Mouse (Mus musculus) limb, embryonic 13.5 days (tissue): ENCODE measurements around the gene Ensa. TPM values are rescaled to one million over a fixed set of nuclear protein-coding genes. Genes with fewer than 3 reads are reported as not detected.
"Not testable (repeated sequence)": the region's sequence is repeated elsewhere in the genome, so short reads cannot be mapped to it uniquely, and the experiment has no call there.

ENCODE experiments used
- ATAC-seq: fragments of 200-750 bp; cut with Nextera tagmentation; 2 replicates; pipeline ENCODE4 v1.8.0; 2017; ENCODE audit warnings: low read depth, moderate number of reproducible peaks, moderate TSS enrichment; ENCODE audit not compliant: low FRiP score
- H3K27ac ChIP-seq: fragments of 300-500 bp; sonication (generic); 2 replicates; pipeline ENCODE4 v1.5.1; 2015; ENCODE audit warnings: inconsistent platforms, mild to moderate bottlenecking, moderate library complexity
- H3K27me3 ChIP-seq: fragments of 300-500 bp; sonication (generic); 2 replicates; pipeline ENCODE4 v1.6.1; 2015; ENCODE audit warnings: mild to moderate bottlenecking, inconsistent platforms
- H3K36me3 ChIP-seq: fragments of 300-500 bp; sonication (generic); 2 replicates; pipeline ENCODE4 v1.6.1; 2015; ENCODE audit warnings: inconsistent platforms, mild to moderate bottlenecking, moderate library complexity
- H3K4me1 ChIP-seq: fragments of 300-500 bp; sonication (generic); 2 replicates; pipeline ENCODE4 v1.6.1; 2015; ENCODE audit warnings: inconsistent platforms
- H3K4me2 ChIP-seq: fragments of 300-500 bp; sonication (generic); replicated peaks from 2 replicates; pipeline ENCODE4 v1.6.1; 2015; ENCODE audit warnings: inconsistent platforms, mild to moderate bottlenecking, moderate library complexity
- H3K4me3 ChIP-seq: fragments of 300-500 bp; sonication (generic); 2 replicates; pipeline ENCODE4 v1.5.1; 2015; ENCODE audit warnings: moderate library complexity, mild to moderate bottlenecking, inconsistent platforms
- H3K9ac ChIP-seq: fragments of 300-500 bp; sonication (generic); 2 replicates; pipeline ENCODE4 v1.6.1; 2015; ENCODE audit warnings: mild to moderate bottlenecking, inconsistent platforms
- H3K9me3 ChIP-seq: fragments of 300-500 bp; sonication (generic); 2 replicates; pipeline ENCODE4 v1.6.1; 2016; ENCODE audit warnings: inconsistent platforms
- WGBS: fragments of 180-500 bp; shearing (Covaris S2); methylation state at CpG from one replicate; pipeline ENCODE4 v1.1.7; 2015; 5-methylcytosine and 5-hydroxymethylcytosine counted together
- polyA plus RNA-seq: library from polyadenylated mRNA; unstranded; fragments of >200 nt; fragmentation: Nextera tagmentation; extraction: Ambion mirVana; gene quantifications from 2 replicates; pipeline ENCODE4 v1.2.1, GENCODE M21; 2015

Gene Ensa
- 86.8 and 91.5 TPM in 2 replicates for polyA plus RNA-seq

DNA sequence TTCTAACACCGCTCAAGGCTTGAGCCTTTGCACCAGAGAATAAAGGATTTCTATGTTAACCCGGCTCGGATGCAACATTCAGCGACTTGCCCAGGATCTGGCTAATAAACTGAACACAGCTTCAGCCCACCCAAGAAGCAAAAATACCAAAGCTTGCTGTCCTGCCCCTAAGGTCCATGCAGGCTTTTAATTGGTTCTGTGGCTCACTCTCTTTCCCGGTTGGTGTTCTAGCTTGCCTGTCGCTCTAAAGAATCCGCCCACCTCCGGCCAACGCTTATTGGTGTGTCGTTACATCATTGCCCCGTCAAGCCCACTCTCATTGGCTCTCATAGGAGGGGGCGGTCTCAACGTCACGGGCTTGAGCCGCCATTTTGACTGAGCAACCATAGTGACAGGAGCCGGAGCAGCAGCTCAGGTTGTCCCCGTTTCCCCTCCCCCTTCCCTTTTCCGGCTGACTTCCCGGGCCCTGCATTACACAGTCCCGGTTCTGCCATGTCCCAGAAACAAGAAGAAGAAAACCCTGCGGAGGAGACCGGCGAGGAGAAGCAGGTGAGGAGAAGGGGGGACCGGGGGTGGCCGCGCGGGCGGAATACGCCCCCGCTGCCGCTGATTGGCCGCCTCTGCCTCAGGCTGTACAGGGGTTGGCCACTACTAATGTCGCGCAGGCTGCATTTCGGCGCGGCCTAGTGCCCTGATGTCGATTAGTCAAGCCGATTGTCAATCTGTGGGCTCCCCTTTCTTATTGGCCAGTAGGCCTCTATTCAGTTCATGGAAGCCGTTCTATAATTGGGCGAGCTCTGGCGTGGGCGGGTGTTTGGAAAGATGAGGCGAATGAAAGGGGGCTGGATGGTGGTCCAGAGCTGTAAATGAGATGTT, at the start of gene Ensa:
Gene Ensa, plus strand, starts transcription at position 366 of the 876 bp plus-strand sequence.
- peak within 1 kb of the TSS; percentile 83 for H3K4me2 ChIP-seq
- WGBS: under 1% methylated on average over 44 of the region's 44 CpGs
- peak within 1 kb of the TSS; percentile 64 for H3K4me3 ChIP-seq
- no peaks in the 10 kb centered on the region for H3K27me3 ChIP-seq
- H3K9ac ChIP-seq: peak within 1 kb of the TSS; percentile 66
- peaks cover 37% of the 10 kb centered on the region for H3K36me3 ChIP-seq
- ATAC-seq: peak; percentile 99
- no peaks in the 10 kb centered on the region for H3K9me3 ChIP-seq
- H3K4me1 ChIP-seq: peaks cover 17% of the 10 kb centered on the region
- peak within 1 kb of the TSS; percentile 86 for H3K27ac ChIP-seq

DNA sequence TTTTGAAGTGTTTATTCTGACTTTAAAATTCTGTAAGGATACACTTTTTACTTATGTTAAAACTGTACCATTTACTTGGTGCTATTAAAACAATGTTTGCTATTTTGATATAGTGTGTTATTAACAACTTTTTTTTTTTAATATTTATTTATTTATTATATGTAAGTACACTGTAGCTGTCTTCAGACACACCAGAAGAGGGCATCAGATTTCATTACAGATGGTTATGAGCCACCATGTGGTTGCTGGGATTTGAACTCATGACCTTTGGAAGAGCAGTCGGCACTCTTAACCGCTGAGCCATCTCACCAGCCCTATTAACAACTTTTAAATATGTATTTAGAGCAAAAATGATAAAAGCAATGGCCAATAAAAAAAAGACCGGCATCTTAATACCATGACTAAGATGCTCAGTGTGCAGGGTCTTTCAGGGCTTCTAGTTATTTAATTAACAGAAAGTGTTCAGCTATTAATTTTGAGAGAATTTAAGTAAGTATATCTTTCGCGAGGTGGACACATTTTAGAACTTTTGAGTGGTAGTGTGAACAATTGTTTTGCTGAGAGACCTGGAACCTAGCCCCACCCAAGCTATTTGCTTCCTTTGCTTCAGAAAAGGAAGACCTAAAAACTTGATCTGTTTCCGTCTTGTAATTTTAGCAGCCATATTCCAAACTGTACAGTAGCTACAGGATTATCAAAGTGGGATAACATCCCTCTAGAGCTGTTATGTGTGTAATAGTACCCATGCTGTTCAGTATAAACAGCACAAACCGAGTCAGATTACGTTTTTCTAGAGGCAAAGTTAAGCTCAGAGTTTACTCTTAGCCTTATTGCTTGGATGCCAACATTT, 36.8 kb upstream of the Ensa start:
- Histone ChIP-seq H3K36me3 (peaks cover 13% of the 10 kb centered on the region), H3K9ac (no peak overlapping the region), H3K27ac (no peak overlapping the region), H3K4me3 (peak overlapping the region; percentile 69), H3K4me1 (peaks cover 9% of the 10 kb centered on the region), H3K4me2 (peak overlapping the region; percentile 74), H3K27me3 (no peaks in the 10 kb centered on the region), H3K9me3 (no peaks in the 10 kb centered on the region)
- WGBS: 46% methylated on average over 8 of the region's 8 CpGs
- no peak; the same call in 1 of the 2 replicates for ATAC-seq

DNA sequence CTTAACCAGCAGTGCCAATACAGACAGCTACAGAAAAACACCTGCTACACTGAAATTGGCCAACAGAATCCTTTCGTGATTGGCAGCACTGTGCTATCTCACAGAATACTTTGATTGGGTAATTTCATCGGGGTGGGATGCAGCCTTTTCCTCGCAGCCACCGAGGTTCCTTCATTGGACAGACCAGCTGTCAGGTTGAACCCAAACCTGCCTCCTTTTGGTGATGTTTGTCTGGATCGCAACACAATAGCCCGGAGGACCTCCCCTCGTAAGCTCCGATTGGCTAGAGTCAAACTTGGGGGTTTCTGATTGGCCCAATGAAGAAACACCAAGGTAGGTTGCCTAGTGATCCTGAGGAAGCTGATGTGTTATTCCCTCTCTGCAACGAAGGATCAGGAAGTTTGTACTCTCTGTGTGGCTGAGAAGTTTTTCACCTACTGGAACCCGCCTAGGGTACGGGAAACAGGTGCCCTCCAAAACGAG, 36.1 kb upstream of the Ensa start, which contains the start of gene Golph3l:
Gene Golph3l, plus strand, starts transcription at position 331 of the 483 bp plus-strand sequence.
- peaks cover 9% of the 10 kb centered on the region for H3K4me1 ChIP-seq
- 0% methylated on average over 12 of the region's 12 CpGs for WGBS
- 0 out of 2 replicates have a peak within 1 kb of the TSS, but pooled peaks have one; percentile 33 for H3K27ac ChIP-seq
- H3K4me2 ChIP-seq: peak within 1 kb of the TSS; percentile 74
- peaks cover 19% of the 10 kb centered on the region for H3K36me3 ChIP-seq
- peak within 1 kb of the TSS; percentile 75 for H3K9ac ChIP-seq
- H3K4me3 ChIP-seq: peak within 1 kb of the TSS; percentile 69
- no peaks in the 10 kb centered on the region for H3K27me3 ChIP-seq
- no peaks in the 10 kb centered on the region for H3K9me3 ChIP-seq
- peak; percentile 100 for ATAC-seq

DNA sequence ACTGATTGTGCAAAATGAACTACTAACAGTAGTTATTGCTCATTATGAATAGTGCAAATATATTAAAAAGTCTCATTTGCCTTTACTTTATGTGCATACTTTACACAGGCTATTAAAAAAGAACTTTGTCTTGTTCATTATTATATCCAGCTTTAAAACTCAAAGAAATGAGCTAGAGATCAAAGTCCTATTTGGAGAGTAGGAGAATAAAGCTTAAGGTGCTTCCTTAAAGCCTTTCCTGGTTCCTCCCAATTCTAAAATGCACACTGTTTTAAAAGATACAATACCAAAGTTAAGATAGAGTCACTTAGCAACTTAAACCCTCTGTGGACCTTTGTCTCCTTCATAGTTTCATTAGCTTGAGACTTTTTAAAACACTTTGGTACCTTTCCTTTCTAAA, 26.1 kb upstream of the Ensa start:
- Histone ChIP-seq H3K9me3 (no peaks in the 10 kb centered on the region), H3K27ac (no peak overlapping the region), H3K9ac (no peak overlapping the region)

DNA sequence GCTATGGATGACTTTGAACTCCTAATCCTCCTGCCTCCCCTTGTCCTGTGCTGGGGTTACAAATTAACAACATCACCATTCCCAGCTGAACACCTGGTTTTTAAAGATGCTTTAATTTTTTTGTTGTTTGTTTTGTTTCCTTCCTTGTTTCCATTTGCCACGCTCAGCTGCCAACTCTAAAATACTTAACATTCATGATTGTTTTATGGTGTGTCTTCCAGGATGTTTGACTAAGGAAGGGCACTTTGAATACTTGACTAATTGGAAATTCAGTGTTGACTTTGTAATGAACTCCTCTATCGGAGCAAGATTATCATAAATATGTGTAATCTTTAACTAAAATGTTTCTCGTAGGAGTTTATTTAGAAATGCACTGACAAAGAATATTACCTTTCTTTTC, 23.5 kb upstream of the Ensa start:
- H3K9ac ChIP-seq: no peak overlapping the region
- ATAC-seq: no peak
- no peak overlapping the region for H3K4me3 ChIP-seq
- H3K36me3 ChIP-seq: peaks cover 25% of the 10 kb centered on the region
- no peaks in the 10 kb centered on the region for H3K4me1 ChIP-seq
- no peak overlapping the region for H3K27ac ChIP-seq
- H3K9me3 ChIP-seq: no peaks in the 10 kb centered on the region
- H3K27me3 ChIP-seq: no peaks in the 10 kb centered on the region
- no peak overlapping the region for H3K4me2 ChIP-seq
- WGBS: 94% methylated on average over 3 of the region's 3 CpGs

More for the DNA sequence above, 26.1 kb upstream of the Ensa start:
- Histone ChIP-seq H3K36me3 (peaks cover 33% of the 10 kb centered on the region), H3K4me3 (no peak overlapping the region), H3K4me1 (no peaks in the 10 kb centered on the region), H3K27me3 (no peaks in the 10 kb centered on the region), H3K4me2 (no peak overlapping the region)
- no peak for ATAC-seq

DNA sequence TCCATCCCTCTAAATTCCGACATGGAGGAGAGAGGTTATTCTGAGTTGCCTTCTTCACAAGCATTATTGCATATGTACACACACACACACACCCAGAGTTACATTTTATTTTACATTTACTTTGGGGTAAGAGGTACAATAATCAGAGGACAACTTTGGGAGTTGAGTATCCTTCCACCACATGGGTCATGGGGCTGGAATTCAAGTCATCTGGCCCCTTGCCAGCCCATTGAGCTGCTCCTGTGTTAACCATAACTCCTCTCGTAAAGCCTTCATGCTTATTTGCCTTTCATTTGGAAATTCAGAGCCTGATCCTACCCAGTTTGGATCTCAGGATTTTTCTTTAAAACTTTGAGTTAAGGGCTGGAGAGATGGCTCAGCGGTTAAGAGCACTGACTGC, 18.7 kb upstream of the Ensa start:
- Histone ChIP-seq H3K4me1 (no peaks in the 10 kb centered on the region), H3K27ac (no peak overlapping the region), H3K36me3 (peaks cover 46% of the 10 kb centered on the region), H3K4me3 (no peak overlapping the region), H3K9me3 (no peaks in the 10 kb centered on the region), H3K9ac (no peak overlapping the region), H3K4me2 (no peak overlapping the region), H3K27me3 (no peaks in the 10 kb centered on the region)
- 80% methylated on average over 3 of the region's 3 CpGs for WGBS
- no peak for ATAC-seq

DNA sequence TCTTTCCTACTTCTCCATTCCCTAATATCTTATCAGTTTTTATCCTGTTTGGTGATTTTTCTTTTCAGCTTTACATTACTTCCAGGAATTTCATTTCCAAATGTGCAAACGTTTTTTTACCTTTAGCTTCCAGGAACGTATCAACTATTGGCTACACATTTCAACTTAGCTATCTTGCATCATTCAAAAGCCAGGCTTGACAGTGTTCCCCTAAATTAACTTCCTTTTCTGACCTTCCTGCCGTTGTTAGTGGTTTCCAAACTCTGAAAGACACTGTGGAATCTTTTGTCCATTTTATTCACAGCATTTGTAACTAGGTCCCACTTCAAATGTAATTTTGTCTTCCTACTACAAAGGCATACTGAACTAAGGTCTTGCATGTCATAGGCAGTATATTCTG, 15.6 kb upstream of the Ensa start:
- ATAC-seq: no peak
- H3K9me3 ChIP-seq: no peaks in the 10 kb centered on the region
- 75% methylated on average over 3 of the region's 3 CpGs for WGBS

DNA sequence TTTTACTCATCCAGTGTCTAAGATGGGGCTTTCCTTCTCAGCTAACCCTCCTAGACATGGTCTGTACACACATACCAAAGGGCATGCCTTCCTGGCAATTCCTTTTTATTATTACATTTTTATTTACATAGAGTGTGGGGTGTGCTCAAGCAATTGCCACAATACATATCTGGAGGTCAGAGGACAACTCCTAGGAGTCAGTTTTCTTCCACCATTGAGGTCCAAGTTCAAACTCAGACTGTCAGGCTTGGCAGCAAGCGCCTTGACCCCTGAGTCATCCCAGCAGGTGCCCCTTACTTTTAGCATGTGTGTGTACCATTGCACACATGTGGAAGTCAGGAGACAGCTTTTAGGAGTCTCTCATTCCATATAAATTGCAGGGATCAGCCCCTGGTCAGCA, 10.8 kb upstream of the Ensa start:
- Histone ChIP-seq H3K27me3 (no peaks in the 10 kb centered on the region), H3K4me1 (no peaks in the 10 kb centered on the region), H3K4me3 (no peak overlapping the region), H3K9me3 (no peaks in the 10 kb centered on the region), H3K9ac (no peak overlapping the region), H3K27ac (no peak overlapping the region), H3K4me2 (no peak overlapping the region), H3K36me3 (peaks cover 51% of the 10 kb centered on the region)
- ATAC-seq: no peak
- WGBS: 95% methylated on average over 1 of the region's 1 CpGs

More for the DNA sequence above, 15.6 kb upstream of the Ensa start:
- Histone ChIP-seq H3K4me3 (no peak overlapping the region), H3K4me2 (no peak overlapping the region), H3K36me3 (peaks cover 48% of the 10 kb centered on the region), H3K27ac (no peak overlapping the region), H3K27me3 (no peaks in the 10 kb centered on the region), H3K9ac (no peak overlapping the region), H3K4me1 (no peaks in the 10 kb centered on the region)

DNA sequence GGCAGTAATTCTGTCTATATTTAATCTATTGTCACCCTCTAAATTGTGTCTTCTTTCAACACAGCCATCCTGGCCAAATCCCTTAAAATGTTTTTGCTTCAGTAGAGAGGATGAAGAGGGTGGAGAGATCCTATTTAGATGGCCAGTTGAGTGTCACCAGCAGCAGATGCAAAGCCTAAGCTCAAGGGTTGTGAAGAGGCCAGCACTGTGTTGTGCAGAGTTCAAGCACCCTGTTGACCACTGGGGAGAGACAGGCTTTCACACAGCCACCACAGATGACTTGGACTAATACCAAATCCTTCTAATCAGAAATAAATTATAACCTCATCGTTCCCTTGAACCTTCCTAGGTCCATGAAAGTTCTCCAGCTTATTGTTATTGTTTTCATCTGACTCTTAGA, 6.3 kb upstream of the Ensa start:
- Histone ChIP-seq H3K27ac (no peak overlapping the region), H3K9me3 (no peaks in the 10 kb centered on the region), H3K4me1 (0 out of 2 replicates have a peak, but pooled peaks cover 3% of the 10 kb centered on the region), H3K36me3 (peaks cover 42% of the 10 kb centered on the region), H3K4me2 (no peak overlapping the region), H3K9ac (no peak overlapping the region), H3K27me3 (no peaks in the 10 kb centered on the region), H3K4me3 (no peak overlapping the region)
- WGBS: 82% methylated on average over 1 of the region's 1 CpGs
- ATAC-seq: no peak

DNA sequence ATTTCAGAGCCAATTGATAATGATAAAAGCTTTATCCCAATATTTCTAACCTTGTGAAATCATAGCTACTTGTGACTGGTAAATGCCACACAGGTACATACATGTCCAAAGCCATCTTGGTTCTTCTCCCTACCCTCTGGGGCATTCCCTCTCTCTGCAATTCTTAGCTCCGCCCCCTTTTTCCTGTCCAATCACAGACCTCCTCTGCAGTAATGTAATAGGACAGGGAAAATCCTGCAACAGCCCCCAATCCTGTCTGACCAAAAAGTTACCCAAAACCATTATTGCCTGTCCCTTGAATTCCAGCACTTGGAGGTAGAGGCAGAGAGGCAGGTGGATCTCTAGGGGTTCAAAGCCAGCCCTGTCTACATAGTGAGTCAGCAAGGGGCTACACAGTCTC, 3.6 kb upstream of the Ensa start:
- no peak overlapping the region for H3K9ac ChIP-seq
- H3K36me3 ChIP-seq: peaks cover 36% of the 10 kb centered on the region
- no peak overlapping the region for H3K4me2 ChIP-seq
- H3K4me3 ChIP-seq: no peak overlapping the region
- H3K9me3 ChIP-seq: no peaks in the 10 kb centered on the region
- peaks cover 16% of the 10 kb centered on the region for H3K4me1 ChIP-seq
- no peak for ATAC-seq
- 85% methylated on average over 1 of the region's 1 CpGs for WGBS
- H3K27ac ChIP-seq: no peak overlapping the region
- no peaks in the 10 kb centered on the region for H3K27me3 ChIP-seq

DNA sequence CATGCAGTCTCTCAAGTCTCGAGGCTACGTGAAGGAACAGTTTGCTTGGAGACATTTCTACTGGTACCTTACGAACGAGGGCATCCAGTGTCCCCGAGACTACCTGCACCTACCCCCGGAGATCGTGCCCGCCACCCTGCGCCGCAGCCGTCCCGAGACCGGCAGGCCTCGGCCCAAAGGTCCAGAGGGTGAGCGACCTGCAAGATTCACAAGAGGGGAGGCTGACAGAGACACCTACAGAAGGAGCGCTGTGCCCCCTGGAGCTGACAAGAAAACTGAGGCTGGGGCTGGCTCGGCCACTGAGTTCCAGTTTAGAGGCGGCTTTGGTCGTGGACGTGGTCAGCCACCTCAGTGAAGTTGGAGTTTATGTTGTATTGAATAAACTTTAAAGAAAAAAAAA, 2.4 kb upstream of the Ensa start:
- ATAC-seq: not testable (repeated sequence)

DNA sequence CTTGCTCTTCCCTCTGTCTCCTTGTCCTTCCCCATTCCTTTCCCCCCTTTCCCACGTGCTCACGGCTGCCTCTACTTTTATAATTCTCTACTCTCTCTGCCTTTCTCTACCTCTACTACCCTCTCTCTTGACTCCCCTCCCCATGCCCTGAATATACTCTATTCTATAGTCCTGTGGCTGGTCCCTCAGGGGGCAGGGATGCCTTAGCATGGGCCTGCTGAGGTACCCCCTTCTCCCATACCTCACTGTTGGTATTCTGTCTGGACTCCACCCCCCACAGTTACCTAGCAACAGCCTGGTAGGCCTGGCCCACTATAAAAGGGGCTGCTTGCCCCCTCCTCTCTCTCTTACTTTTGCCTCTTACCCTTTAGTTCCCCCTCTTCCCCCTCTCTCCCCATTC, 1.2 kb upstream of the Ensa start:
- ATAC-seq: no peak
- peak overlapping the region; percentile 86 for H3K27ac ChIP-seq
- WGBS: 59% methylated on average over 2 of the region's 2 CpGs

More for the DNA sequence above, 2.4 kb upstream of the Ensa start:
- H3K4me2 ChIP-seq, H3K27me3 ChIP-seq, H3K4me3 ChIP-seq, H3K9me3 ChIP-seq, H3K27ac ChIP-seq, H3K9ac ChIP-seq: not testable (repeated sequence)
- Histone ChIP-seq H3K36me3 (peaks cover 33% of the 10 kb centered on the region), H3K4me1 (peaks cover 17% of the 10 kb centered on the region)
- 93% methylated on average over 20 of the region's 20 CpGs for WGBS

More for the DNA sequence above, 1.2 kb upstream of the Ensa start:
- Histone ChIP-seq H3K9me3 (no peaks in the 10 kb centered on the region), H3K4me3 (no peak overlapping the region), H3K9ac (no peak overlapping the region), H3K4me2 (0 out of 2 replicates have a peak overlapping the region, but pooled peaks have one; percentile 3), H3K27me3 (no peaks in the 10 kb centered on the region), H3K36me3 (peaks cover 34% of the 10 kb centered on the region), H3K4me1 (peaks cover 17% of the 10 kb centered on the region)
